Mouse (Mus musculus) G1E (cell line): ENCODE measurements at regions not wholly inside any gene's neighbourhood (a gene's known extent, or its start where the extent isn't known, plus 50 kb on each side); places are given as distances from the start of the nearest gene placed in this dataset.

Source experiments
- ATAC-seq: 2 replicates; pipeline ENCODE4 v1.8.0; 2016; ENCODE audit warnings: mild to moderate bottlenecking; ENCODE audit not compliant: insufficient number of reproducible peaks, poor library complexity, low FRiP score, severe bottlenecking; ENCODE audit errors: extremely low read depth
- DNase-seq: peaks from one replicate; pipeline ENCODE4 v3.0.0; 2012; ENCODE audit warnings: low spot score
- H3K27me3 ChIP-seq: 2 replicates; pipeline ENCODE4 v1.6.1; 2012; ENCODE audit warnings: mild to moderate bottlenecking, low read length, inconsistent platforms; ENCODE audit not compliant: insufficient read depth
- H3K36me3 ChIP-seq: replicated peaks from 2 replicates; pipeline ENCODE3; 2012; ENCODE audit warnings: mild to moderate bottlenecking, inconsistent platforms
- H3K4me1 ChIP-seq: 2 replicates; pipeline ENCODE4 v1.6.1; 2012; ENCODE audit warnings: low read depth, low read length, inconsistent platforms, mixed read lengths; ENCODE audit not compliant: insufficient read depth
- H3K4me3 ChIP-seq: 2 replicates; pipeline ENCODE4 v1.5.1; 2012; ENCODE audit warnings: low read depth, mild to moderate bottlenecking, inconsistent platforms, low read length, moderate library complexity, mixed read lengths
- H3K9me3 ChIP-seq: replicated peaks from 2 replicates; pipeline ENCODE4 v1.6.1; 2012; ENCODE audit warnings: inconsistent platforms
- CTCF ChIP-seq: IDR thresholded peaks from 2 replicates; pipeline ENCODE4 v1.5.1; 2012; ENCODE audit warnings: low read depth, low read length, inconsistent platforms, mixed read lengths
- GATA1 ChIP-seq: IDR thresholded peaks from 2 replicates; pipeline ENCODE4 v1.6.1; 2012; ENCODE audit warnings: borderline replicate concordance, low read length, inconsistent platforms, mixed read lengths
- GATA2 ChIP-seq: IDR thresholded peaks from 2 replicates; pipeline ENCODE4 v1.6.1; 2012; ENCODE audit warnings: low read depth, low read length, inconsistent platforms, borderline replicate concordance
- POLR2AphosphoS5 ChIP-seq: IDR thresholded peaks from 2 replicates; pipeline ENCODE4 v1.6.1; 2012; ENCODE audit warnings: low read depth, low read length, inconsistent platforms; ENCODE audit not compliant: insufficient replicate concordance
- TAL1 ChIP-seq: conservative IDR thresholded peaks from 2 replicates; pipeline ENCODE4 v1.6.1; 2012; ENCODE audit warnings: low read depth, low read length, inconsistent platforms, mixed read lengths

- DNase-seq, result no peak
- no peak for ATAC-seq
Measured at GRCm38 (mm10) chr13:6736984-6737566, 88.5 kb upstream of the Pfkp start.

More at GRCm38 (mm10) chr13:6736984-6737566, 88.5 kb upstream of the Pfkp start:
- Histone ChIP-seq H3K4me3 (no peak overlapping the region), H3K27me3 (no peaks in the 10 kb centered on the region), H3K9me3 (no peaks in the 10 kb centered on the region), H3K36me3 (no peaks in the 10 kb centered on the region), H3K4me1 (no peaks in the 10 kb centered on the region)
- TF ChIP-seq TAL1 (no peak), POLR2AphosphoS5 (no peak), GATA1 (no peak), GATA2 (no peak), CTCF (no peak)
